Mouse (Mus musculus) limb, embryonic 13.5 days (tissue): ENCODE data around the gene Taf10. TPM values are rescaled to one million over a fixed set of nuclear protein-coding genes. Genes with fewer than 3 reads are reported as not detected.

Source experiments
- ATAC-seq: fragments of 200-750 bp; cut with Nextera tagmentation; 2 replicates; pipeline ENCODE4 v1.8.0; 2017; ENCODE audit warnings: low read depth, moderate number of reproducible peaks, moderate TSS enrichment; ENCODE audit not compliant: low FRiP score
- H3K27ac ChIP-seq: fragments of 300-500 bp; sonication (generic); 2 replicates; pipeline ENCODE4 v1.5.1; 2015; ENCODE audit warnings: inconsistent platforms, mild to moderate bottlenecking, moderate library complexity
- H3K27me3 ChIP-seq: fragments of 300-500 bp; sonication (generic); 2 replicates; pipeline ENCODE4 v1.6.1; 2015; ENCODE audit warnings: mild to moderate bottlenecking, inconsistent platforms
- H3K36me3 ChIP-seq: fragments of 300-500 bp; sonication (generic); 2 replicates; pipeline ENCODE4 v1.6.1; 2015; ENCODE audit warnings: inconsistent platforms, mild to moderate bottlenecking, moderate library complexity
- H3K4me1 ChIP-seq: fragments of 300-500 bp; sonication (generic); 2 replicates; pipeline ENCODE4 v1.6.1; 2015; ENCODE audit warnings: inconsistent platforms
- H3K4me2 ChIP-seq: fragments of 300-500 bp; sonication (generic); replicated peaks from 2 replicates; pipeline ENCODE4 v1.6.1; 2015; ENCODE audit warnings: inconsistent platforms, mild to moderate bottlenecking, moderate library complexity
- H3K4me3 ChIP-seq: fragments of 300-500 bp; sonication (generic); 2 replicates; pipeline ENCODE4 v1.5.1; 2015; ENCODE audit warnings: moderate library complexity, mild to moderate bottlenecking, inconsistent platforms
- H3K9ac ChIP-seq: fragments of 300-500 bp; sonication (generic); 2 replicates; pipeline ENCODE4 v1.6.1; 2015; ENCODE audit warnings: mild to moderate bottlenecking, inconsistent platforms
- H3K9me3 ChIP-seq: fragments of 300-500 bp; sonication (generic); 2 replicates; pipeline ENCODE4 v1.6.1; 2016; ENCODE audit warnings: inconsistent platforms
- WGBS: fragments of 180-500 bp; shearing (Covaris S2); methylation state at CpG from one replicate; pipeline ENCODE4 v1.1.7; 2015; 5-methylcytosine and 5-hydroxymethylcytosine counted together
- polyA plus RNA-seq: library from polyadenylated mRNA; unstranded; fragments of >200 nt; fragmentation: Nextera tagmentation; extraction: Ambion mirVana; gene quantifications from 2 replicates; pipeline ENCODE4 v1.2.1, GENCODE M21; 2015

The Taf10 gene
- polyA plus RNA-seq, 1 experiment from 2014 or later = 118 TPM

GRCm38 (mm10) chr7:105690875-105691274 is 53.3 kb downstream of the Taf10 start:
- H3K9me3 ChIP-seq = no peaks in the 10 kb centered on the region
- no peak overlapping the region for H3K27ac ChIP-seq
- WGBS = 84% methylated on average over 1 of the region's 1 CpGs
- H3K4me3 ChIP-seq = no peak overlapping the region
- H3K9ac ChIP-seq = no peak overlapping the region
- no peak for ATAC-seq
- H3K27me3 ChIP-seq = no peaks in the 10 kb centered on the region
- no peaks in the 10 kb centered on the region for H3K36me3 ChIP-seq
- H3K4me1 ChIP-seq = no peaks in the 10 kb centered on the region
- no peak overlapping the region for H3K4me2 ChIP-seq

Other genes with a start within 250 kb of the Taf10 start
- 40.1 and 40.8 TPM in 2 replicates for gene Smpd1, start 190.0 kb downstream of the Taf10 start, polyA plus RNA-seq
- gene Apbb1, start 162.7 kb downstream of the Taf10 start, polyA plus RNA-seq = 51.1 and 58.3 TPM in 2 replicates
- gene Hpx, start 144.2 kb downstream of the Taf10 start, polyA plus RNA-seq = 0.37 and 1.00 TPM in 2 replicates
- gene Trim3, start 110.8 kb downstream of the Taf10 start, polyA plus RNA-seq = 36.9 and 38.0 TPM in 2 replicates
- gene Timm10b, start 104.3 kb downstream of the Taf10 start, polyA plus RNA-seq = 182 and 195 TPM in 2 replicates
- 82.4 and 97.0 TPM in 2 replicates for gene Arfip2, start 103.9 kb downstream of the Taf10 start, polyA plus RNA-seq
- gene Gm45799, start 103.8 kb downstream of the Taf10 start, polyA plus RNA-seq = 23.7 and 28.5 TPM in 2 replicates
- gene Dnhd1, start 93.5 kb downstream of the Taf10 start, polyA plus RNA-seq = 1.7 and 1.9 TPM in 2 replicates
- 312 and 317 TPM in 2 replicates for gene Ilk, start 7.8 kb downstream of the Taf10 start, polyA plus RNA-seq
- gene Rrp8, start 7.0 kb downstream of the Taf10 start, polyA plus RNA-seq = 44.0 and 44.3 TPM in 2 replicates
- gene Tpp1, start 7.9 kb upstream of the Taf10 start, polyA plus RNA-seq = 42.5 and 50.8 TPM in 2 replicates
- 20.5 and 22.2 TPM in 2 replicates for gene Dchs1, start 43.3 kb upstream of the Taf10 start, polyA plus RNA-seq
- 341 and 356 TPM in 2 replicates for gene Mrpl17, start 66.7 kb upstream of the Taf10 start, polyA plus RNA-seq
- gene Gm4070, start 209.6 kb upstream of the Taf10 start, polyA plus RNA-seq = 0.41 and 0.64 TPM in 2 replicates